Mouse (Mus musculus): ENCODE results near the gene Galnt18. TPM values are rescaled to one million over a fixed set of nuclear protein-coding genes. Genes with fewer than 3 reads are reported as not detected.

The Galnt18 gene
- polyA plus RNA-seq, 1 experiment: not detected

GRCm38 (mm10) chr7:111459716-111460115 lies 320.1 kb downstream of the Galnt18 start:
- TF ChIP-seq GATA1 (IDR thresholded peaks at IDR 0.05; ENCODE audit: low read length): no peak

- no peak for TF ChIP-seq GATA1 (IDR thresholded peaks at IDR 0.05; ENCODE audit: low read length)
Observed at GRCm38 (mm10) chr7:111456007-111456406, 323.8 kb downstream of the Galnt18 start.

DNA sequence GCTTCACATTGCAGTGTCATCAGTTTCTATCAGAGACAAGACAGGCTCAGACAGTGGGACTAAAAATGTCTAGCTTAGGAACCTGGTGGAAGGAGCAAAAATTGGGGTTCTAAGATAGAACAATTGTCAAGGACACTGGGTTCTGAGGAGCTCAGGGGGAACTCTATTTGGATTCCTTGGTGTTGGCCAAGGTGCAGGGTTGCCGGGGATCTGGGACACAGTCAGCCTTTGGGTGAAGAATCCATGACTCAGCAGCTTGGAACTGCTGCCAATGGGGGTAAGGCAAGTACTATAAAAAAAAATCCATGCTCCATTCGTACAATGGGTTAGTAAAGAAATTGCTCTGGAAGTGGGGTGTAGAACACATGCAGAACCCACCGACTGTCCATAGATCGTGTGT lies 324.2 kb downstream of the Galnt18 start:
- TF ChIP-seq GATA1 (IDR thresholded peaks at IDR 0.05; ENCODE audit: low read length): no peak

DNA sequence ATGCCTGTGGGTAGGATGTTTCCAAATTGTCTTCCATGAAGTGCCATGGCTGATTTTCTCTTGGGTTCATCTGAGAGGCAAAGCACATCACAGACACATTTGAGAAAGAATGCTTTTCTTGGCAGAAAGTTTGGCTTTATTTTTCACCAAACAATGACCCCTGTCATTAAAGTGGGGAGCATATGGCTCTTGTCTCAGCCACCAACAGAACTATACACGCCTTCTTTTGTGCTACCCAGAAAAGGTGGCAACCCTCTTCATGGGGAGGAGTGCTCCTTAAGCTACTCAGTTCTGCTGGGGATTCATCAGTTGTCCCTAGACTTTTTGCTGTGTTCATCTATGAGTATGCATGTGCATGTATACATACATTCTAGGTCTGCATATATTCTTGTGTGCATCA lies 327.8 kb downstream of the Galnt18 start:
- no peak for TF ChIP-seq GATA1 (IDR thresholded peaks at IDR 0.05; ENCODE audit: low read length)

DNA sequence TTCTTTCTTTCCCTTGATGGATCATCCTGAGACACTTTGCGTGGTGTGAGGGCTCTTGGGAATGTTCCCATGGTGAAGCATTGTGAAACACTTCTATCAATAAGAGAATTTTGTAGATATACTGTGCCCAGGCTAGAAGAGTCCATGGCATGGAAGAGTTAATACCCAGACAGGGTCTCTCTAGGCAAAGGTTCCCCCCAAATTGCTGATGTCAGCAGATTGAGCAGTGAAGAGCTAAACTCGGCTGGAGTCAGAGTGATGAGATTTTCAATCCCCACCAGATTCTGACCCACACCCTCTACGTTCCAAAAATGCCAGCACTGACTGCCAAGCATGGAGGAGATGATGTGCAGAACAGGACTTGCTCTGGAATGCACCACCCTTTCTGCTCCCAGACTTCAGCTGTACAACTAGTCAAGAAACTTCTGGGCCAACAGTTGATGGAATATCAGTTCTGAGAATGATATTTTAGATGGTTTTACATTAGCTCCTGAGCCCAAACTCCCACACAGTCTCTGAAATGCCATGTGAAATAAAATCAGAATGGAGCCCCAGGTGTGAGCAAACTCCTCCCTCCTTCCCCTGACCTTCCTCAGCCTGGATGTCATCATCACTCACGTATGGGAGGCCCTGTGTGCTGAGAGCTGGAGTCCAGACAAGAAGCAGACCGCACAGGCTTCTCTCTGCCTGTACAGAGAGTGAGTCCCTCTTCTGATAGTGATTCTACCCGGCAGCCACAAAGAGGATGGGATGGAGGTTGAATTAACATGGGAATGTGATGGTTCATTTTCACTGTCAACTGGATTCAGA lies 329.3 kb downstream of the Galnt18 start:
- TF ChIP-seq GATA1 (IDR thresholded peaks at IDR 0.05; ENCODE audit: low read length): no peak

DNA sequence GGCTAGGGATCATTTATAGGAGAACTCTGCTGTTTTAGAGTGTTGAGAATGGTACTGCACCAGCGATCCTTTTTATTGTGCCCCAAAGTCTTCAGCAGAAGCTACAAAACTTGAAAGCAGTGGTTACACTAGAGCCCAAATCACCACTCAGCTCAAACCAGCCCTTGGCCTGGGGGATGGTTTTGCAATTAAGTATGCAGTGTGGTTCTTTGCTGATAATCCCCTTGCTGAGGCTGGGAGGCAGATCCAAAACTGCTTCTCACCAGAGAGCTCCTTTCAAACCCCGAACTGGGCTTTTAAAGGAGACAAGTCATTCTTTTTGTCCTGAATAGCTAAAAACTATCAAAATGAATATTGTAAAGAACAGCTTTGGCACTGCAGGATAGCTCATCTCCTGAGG lies 346.6 kb downstream of the Galnt18 start:
- TF ChIP-seq GATA1 (IDR thresholded peaks at IDR 0.05; ENCODE audit: low read length): no peak

DNA sequence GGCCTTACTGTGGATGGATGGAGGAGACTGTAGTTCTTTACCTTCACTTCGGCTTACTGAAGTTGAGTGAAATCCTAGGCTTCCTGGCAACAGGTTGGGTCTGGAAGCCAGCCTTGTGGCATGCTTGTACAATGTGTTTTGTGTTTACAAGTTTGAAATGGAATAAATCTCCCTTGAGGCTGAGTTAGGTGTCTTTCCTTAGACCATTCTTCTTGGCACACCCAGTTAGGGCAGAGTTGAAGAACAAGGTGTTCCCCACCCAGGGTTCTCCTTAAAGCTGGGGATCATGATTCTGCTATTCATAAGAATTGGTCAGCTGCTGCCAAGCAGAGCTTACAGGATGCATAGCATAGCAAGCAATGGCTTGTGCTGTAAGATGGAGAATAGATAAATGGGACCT lies 352.4 kb downstream of the Galnt18 start:
- TF ChIP-seq GATA1 (IDR thresholded peaks at IDR 0.05; ENCODE audit: low read length): no peak

Other genes starting within 250 kb of the Galnt18 start
- 4.2 and 6.7 TPM in 2 replicates for gene Usp47, start 243.5 kb upstream of the Galnt18 start, polyA plus RNA-seq (2012)